Mouse (Mus musculus) olfactory bulb, adult 2 months (tissue): ENCODE measurements around the gene Plekhh3.

ENCODE experiments used
- CTCF ChIP-seq: fragments of 200-500 bp; IDR thresholded peaks from 2 replicates; pipeline ENCODE4 v1.5.1; 2012; ENCODE audit warnings: low read depth, mild to moderate bottlenecking, low read length, moderate library complexity; ENCODE audit not compliant: insufficient read depth
- POLR2A ChIP-seq: fragments of 200-500 bp; IDR thresholded peaks from 2 replicates; pipeline ENCODE4 v1.6.1; 2012; ENCODE audit warnings: mild to moderate bottlenecking, low read depth, low read length, moderate library complexity; ENCODE audit not compliant: insufficient read depth

- TF ChIP-seq POLR2A (peak; percentile 30; the same call in 1 of the 2 replicates), CTCF (peak; percentile 94)
Measured at GRCm38 (mm10) chr11:101173631-101174388, 2.7 kb upstream of the Plekhh3 start.
